ENCODE assay signal across 8 mouse cellular contexts in the genomic region with DNA sequence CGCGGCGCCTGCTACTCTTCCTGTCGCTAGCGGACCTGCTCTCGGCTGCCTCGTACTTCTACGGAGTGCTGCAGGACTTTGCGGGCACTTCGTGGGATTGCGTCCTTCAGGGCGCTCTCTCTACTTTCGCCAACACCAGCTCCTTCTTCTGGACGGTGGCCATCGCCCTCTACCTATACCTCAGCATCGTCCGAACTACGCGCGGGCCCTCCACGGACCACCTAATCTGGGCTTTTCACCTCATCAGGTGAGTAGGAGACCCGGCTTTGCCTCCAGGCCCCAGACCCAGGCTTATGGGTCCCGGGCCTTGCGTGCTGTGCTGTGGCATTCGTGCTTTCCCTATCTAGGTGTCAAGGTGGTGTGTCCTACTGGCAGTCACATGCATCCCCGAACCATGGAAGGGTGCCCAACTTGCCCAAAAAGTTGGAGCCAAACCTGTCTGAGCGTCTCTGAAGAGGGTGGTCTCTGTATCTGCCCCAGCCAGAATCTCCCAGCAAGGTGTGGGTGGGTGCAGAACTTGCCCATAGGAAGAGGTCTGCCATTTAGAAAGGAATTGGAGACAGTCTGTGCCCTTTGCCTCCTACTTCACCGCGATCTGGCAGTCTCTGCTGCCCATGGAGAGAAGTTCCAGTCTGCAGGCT. TPM values are rescaled to one million over a fixed set of nuclear protein-coding genes. Genes with fewer than 3 reads are reported as not detected.
DNase-seq lines count a peak whose midpoint lies in the region; ATAC-seq and TF ChIP-seq lines count a peak whose summit lies in the region.

No protein-coding gene starts in this region.

- H3K9me3 ChIP-seq in ES-E14 (ENCODE audit: control insufficient read depth, insufficient read depth, low read depth, low read length), result no peaks in the 10 kb centered on the region
- no peaks in the 10 kb centered on the region for H3K9me3 ChIP-seq in heart, postnatal 0 days (replicated peaks; ENCODE audit: control insufficient read depth, low read length)

- 12% methylated on average over 29 of the region's 29 CpGs for WGBS in heart, postnatal 0 days

- H3K4me2 ChIP-seq in heart, postnatal 0 days (ENCODE audit: low read depth, low read length), result peak overlapping the region; percentile 91

- DNase-seq in gastrocnemius, adult 18-20 months (ENCODE audit: low spot score), result peak; percentile 50
- DNase-seq in gastrocnemius, postnatal 10 days, result no peak
- DNase-seq in ES-E14 (ENCODE audit: low read depth, low spot score), result no peak
- DNase-seq in heart, postnatal 0 days (ENCODE audit: low spot score), result no peak
- DNase-seq in lung, postnatal 25 days (ENCODE audit: low spot score), result peak; percentile 45
- no peak for DNase-seq in natural killer cell, adult 2 months (ENCODE audit: low spot score in 2 of 2)
- no peak for DNase-seq in kidney, postnatal 36 days

- peak overlapping the region; percentile 65 to 84 for H3K4me3 ChIP-seq in ES-E14 (ENCODE audit: insufficient read depth in 1 of 2, low read depth in 1 of 2, low read length in 2 of 2, poor library complexity in 1 of 2, severe bottlenecking in 1 of 2)
- peak overlapping the region; percentile 62 for H3K4me3 ChIP-seq in heart, postnatal 0 days (ENCODE audit: low read depth, low read length)

- in situ Hi-C loops in ES-E14 (cut with MboI; ENCODE audit: low sequenced_read_pairs in 2 of 2, unreplicated experiment in 2 of 2), result no loop called here

- ATAC-seq in heart, postnatal 0 days (ENCODE audit: insufficient read depth, low read depth), result no peak
- ATAC-seq in erythroid progenitor cell, adult 5-6 weeks (replicated peaks; ENCODE audit: low FRiP score, poor library complexity, severe bottlenecking), result no peak

- no peak for TF ChIP-seq CTCF in heart, postnatal 0 days (IDR thresholded peaks at IDR 0.05; ENCODE audit: low read depth)

- no peaks in the 10 kb centered on the region for H3K27me3 ChIP-seq in heart, postnatal 0 days (ENCODE audit: control insufficient read depth, insufficient read depth, low read length)

- TF ChIP-seq EP300 in heart, postnatal 0 days (IDR thresholded peaks at IDR 0.05; ENCODE audit: low read depth), result no peak

- no peak overlapping the region for H3K27ac ChIP-seq in ES-E14 (ENCODE audit: insufficient read depth, low read depth, low read length, poor library complexity, severe bottlenecking)
- H3K27ac ChIP-seq in heart, postnatal 0 days (ENCODE audit: low read depth), result peak overlapping the region; percentile 89

- H3K36me3 ChIP-seq in ES-E14 (ENCODE audit: control insufficient read depth, insufficient read depth, low read length, poor library complexity, severe bottlenecking), result no peaks in the 10 kb centered on the region
- H3K36me3 ChIP-seq in heart, postnatal 0 days (replicated peaks; ENCODE audit: control insufficient read depth, insufficient read depth, low read length), result no peaks in the 10 kb centered on the region

- H3K9ac ChIP-seq in ES-E14 (ENCODE audit: insufficient read depth, low read depth, low read length, poor library complexity, severe bottlenecking), result peak overlapping the region; percentile 35
- peak overlapping the region; percentile 70 for H3K9ac ChIP-seq in heart, postnatal 0 days (replicated peaks; ENCODE audit: low read depth, low read length)

- H3K4me1 ChIP-seq in ES-E14 (ENCODE audit: control insufficient read depth in 2 of 2, insufficient read depth in 2 of 2, low read length in 2 of 2, poor library complexity in 1 of 2), result peaks cover 0 to 5% of the 10 kb centered on the region in 2 experiments; a peak in 1 of 4 replicates
- H3K4me1 ChIP-seq in heart, postnatal 0 days (ENCODE audit: control insufficient read depth, insufficient read depth), result peaks cover 23% of the 10 kb centered on the region

TF ChIP-seq in ES-E14, 5 proteins besides CTCF, POLR2A, EP300 and RAD21:
- TF ChIP-seq CHD2 (IDR thresholded peaks at IDR 0.05; ENCODE audit: low read depth, low read length), result no peak
- no peak for TF ChIP-seq ZC3H11A (IDR thresholded peaks at IDR 0.05; ENCODE audit: borderline replicate concordance, low read depth, low read length)
- no peak for TF ChIP-seq HCFC1 (IDR thresholded peaks at IDR 0.05; ENCODE audit: borderline replicate concordance, insufficient read depth, low read length)
- TF ChIP-seq ZNF384 (IDR thresholded peaks at IDR 0.05; ENCODE audit: low read depth, low read length), result no peak
- no peak for TF ChIP-seq MAFK (IDR thresholded peaks at IDR 0.05; ENCODE audit: insufficient read depth, low read depth, low read length)

RNA-seq across cellular contexts. Expression of a gene that starts 0.8 kb away (rescaled TPM):
- 10 to 100 TPM; 34.5 to 38.2 TPM for total RNA-seq in gastrocnemius, adult 18-20 months (2021)
- 10 to 100 TPM; 18.8 to 19.2 TPM for total RNA-seq in gastrocnemius, postnatal 10 days (2021)
- 0.58 and 0.71 TPM in 2 replicates for total RNA-seq in ES-E14 (2012; rRNA removed)
- 15.0 and 23.3 TPM in 2 replicates for total RNA-seq in heart, postnatal 0 days (2014; rRNA removed; ENCODE audit: low replicate concordance)
- polyA plus RNA-seq in heart, postnatal 0 days (2015; fragmentation: Nextera tagmentation; extraction: Ambion mirVana), result 4.3 and 4.5 TPM in 2 replicates
- 0.42 TPM in 1 of 2 replicates, not detected in the other for total RNA-seq in erythroid progenitor cell, adult 5-6 weeks (2015; ENCODE audit: low replicate concordance)
- total RNA-seq in erythroid progenitor cell, adult 5-6 weeks (2017; ENCODE audit: low replicate concordance), result 0.51 and 0.83 TPM in 2 replicates

RNA-seq across cellular contexts. Expression of a gene that starts 31.1 kb away (rescaled TPM):
- not detected for total RNA-seq in gastrocnemius, adult 18-20 months (2021)
- 1 to 10 TPM; 2.0 to 2.4 TPM for total RNA-seq in gastrocnemius, postnatal 10 days (2021)
- total RNA-seq in ES-E14 (2012; rRNA removed), result 2.4 and 3.2 TPM in 2 replicates
- 0.58 TPM in 1 of 2 replicates, not detected in the other for total RNA-seq in heart, postnatal 0 days (2014; rRNA removed; ENCODE audit: low replicate concordance)
- polyA plus RNA-seq in heart, postnatal 0 days (2015; fragmentation: Nextera tagmentation; extraction: Ambion mirVana), result 0.42 and 0.59 TPM in 2 replicates
- total RNA-seq in erythroid progenitor cell, adult 5-6 weeks (2015; ENCODE audit: low replicate concordance), result not detected in 2 replicates
- total RNA-seq in erythroid progenitor cell, adult 5-6 weeks (2017; ENCODE audit: low replicate concordance), result not detected in 2 replicates

Comparison
In these comparisons a context has a peak if more than half of its experiments do, and no peak if none do; other contexts are left out.
1. DNase-seq: peak in gastrocnemius, adult 18-20 months (single experiment) and lung, postnatal 25 days (single experiment); none in gastrocnemius, postnatal 10 days (single experiment), ES-E14 (single experiment), heart, postnatal 0 days (single experiment), natural killer cell, adult 2 months (0 of 2) and kidney, postnatal 36 days (0 of 2).